Mouse (Mus musculus) erythroblast, embryonic 14.5 days (primary cell): ENCODE results near the gene Ankdd1a.

Experiments
- GATA1 ChIP-seq: IDR thresholded peaks from 2 replicates; pipeline ENCODE4 v1.6.1; 2012; ENCODE audit warnings: low read length, inconsistent platforms, mixed read lengths
- TAL1 ChIP-seq: IDR thresholded peaks from 3 replicates; pipeline ENCODE4 v1.6.1; 2012; ENCODE audit warnings: low read length, inconsistent platforms, mixed read lengths

DNA sequence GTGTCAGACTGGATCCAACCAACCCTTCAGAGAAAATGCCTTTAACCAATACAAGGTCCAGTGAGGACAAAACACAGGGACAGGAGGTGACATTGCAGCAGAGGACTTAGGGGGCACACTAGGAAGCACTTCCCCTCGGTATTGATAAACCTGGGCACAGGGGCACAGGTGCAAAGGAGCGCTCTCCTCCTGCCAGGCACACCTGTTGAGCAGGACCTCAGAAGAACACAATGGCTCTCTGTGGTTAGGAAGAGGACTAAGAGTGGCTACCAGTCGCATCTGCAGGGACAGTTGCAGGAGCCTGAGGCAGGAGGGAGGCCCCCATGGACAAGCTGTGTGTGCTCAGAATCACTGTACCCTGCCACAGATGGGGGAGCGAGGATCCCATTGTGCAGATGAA, 16.5 kb upstream of the Ankdd1a start:
- TF ChIP-seq TAL1 = no peak
- no peak for TF ChIP-seq GATA1
